Mouse (Mus musculus): ENCODE results near the gene Ptcd1. TPM values are rescaled to one million over a fixed set of nuclear protein-coding genes. Genes with fewer than 3 reads are reported as not detected.
A peak's percentile ranks its signal among the peaks of the same experiment; 100 is the strongest.
"Not testable (repeated sequence)": the region's sequence is repeated elsewhere in the genome, so short reads cannot be mapped to it uniquely, and the experiment has no call there.

The Ptcd1 gene
- 8.4 and 9.7 TPM in 2 replicates for polyA plus RNA-seq (2012; rRNA removed)

DNA sequence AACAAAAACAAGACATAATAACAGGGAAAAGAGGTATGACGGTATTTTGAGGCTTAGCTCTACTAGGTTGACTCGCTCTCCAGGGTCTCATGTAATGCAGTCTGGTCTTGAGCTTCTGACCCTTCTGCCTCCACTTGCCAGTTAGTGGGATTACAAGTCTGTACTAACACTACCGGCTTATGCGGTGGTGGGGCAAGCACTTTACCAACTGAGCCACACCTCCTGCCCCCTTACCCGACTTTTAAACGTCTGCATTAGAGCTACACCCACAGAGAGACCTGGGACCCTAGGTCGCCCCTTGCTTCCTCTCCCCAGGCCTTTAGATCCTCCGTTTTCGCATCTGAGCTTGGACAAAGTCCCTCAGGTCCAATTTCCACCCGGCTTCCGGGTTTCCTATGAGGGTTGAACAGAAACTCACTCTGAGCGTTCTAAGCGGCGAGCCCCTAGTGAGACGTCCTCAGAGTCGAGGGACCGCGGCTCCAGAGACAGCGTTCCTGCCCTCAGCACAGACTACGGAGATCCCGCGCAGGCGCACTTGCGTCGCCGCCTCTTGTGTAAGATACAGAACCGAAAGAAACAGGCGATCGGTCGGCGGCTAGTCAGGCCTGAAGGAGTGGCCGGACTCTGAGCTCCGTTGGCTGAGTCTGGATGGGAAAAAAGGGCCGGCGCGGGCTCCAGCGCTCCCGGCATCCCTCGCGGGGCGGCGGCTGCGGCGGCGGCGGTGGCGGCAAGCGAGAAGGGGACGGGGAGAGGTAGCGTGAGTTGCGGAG, at the start of gene Ptcd1, which contains the start of gene Cpsf4:
Gene Ptcd1 (minus strand): TSS at position 573 of the 770 bp plus-strand sequence.
Gene Cpsf4 (plus strand): TSS at position 678 of the 770 bp plus-strand sequence.
- Histone ChIP-seq H3K27me3 (ENCODE audit: control insufficient read depth, insufficient read depth, low read length) (no peaks in the 10 kb centered on the region), H3K36me3 (ENCODE audit: control insufficient read depth, insufficient read depth, low read length) (peaks cover 9% of the 10 kb centered on the region), H3K4me1 (ENCODE audit: control insufficient read depth, insufficient read depth, insufficient read length) (peaks cover 9% of the 10 kb centered on the region; the same call in 1 of the 2 replicates), H3K4me3 (ENCODE audit: extremely low read depth, insufficient read depth, insufficient read length) (peak within 1 kb of the TSS; percentile 84), H3K27ac (ENCODE audit: insufficient read depth, low read length) (peak within 1 kb of the TSS; percentile 70)
- peak; percentile 57 for TF ChIP-seq POLR2A (IDR thresholded peaks at IDR 0.05; ENCODE audit: low read depth, low read length)
- no peak for TF ChIP-seq CTCF (IDR thresholded peaks at IDR 0.05; ENCODE audit: extremely low read depth, insufficient read depth, insufficient read length, insufficient replicate concordance)
- peak; percentile 95 to 98 for DNase-seq (ENCODE audit: low read depth in 1 of 2, low spot score in 2 of 2)
- WGBS = under 1% methylated on average over 51 of the region's 51 CpGs

DNA sequence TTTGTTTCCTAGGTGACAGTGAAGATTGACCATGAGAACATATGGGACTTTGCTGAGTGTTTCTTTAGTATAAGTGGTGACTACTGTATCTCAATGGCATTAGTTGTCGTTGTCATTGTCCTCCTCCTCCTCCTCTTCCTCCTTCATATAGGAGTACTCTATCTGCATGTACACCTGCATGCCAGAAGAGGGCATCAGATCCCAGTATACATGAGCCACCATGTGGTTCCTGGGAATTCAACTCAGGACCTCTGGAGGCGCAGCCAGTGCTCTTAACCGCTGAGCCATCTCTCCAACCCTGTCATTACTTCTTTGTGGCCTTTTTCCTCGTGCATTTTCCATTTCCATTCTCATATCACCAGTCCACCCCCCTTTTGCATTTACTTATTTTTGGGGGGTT, 47.8 kb upstream of the Ptcd1 start:
- no peak for DNase-seq (ENCODE audit: low read depth in 1 of 2, low spot score in 2 of 2)
- Histone ChIP-seq H3K27ac (ENCODE audit: insufficient read depth, low read length) (no peak overlapping the region), H3K4me1 (ENCODE audit: control insufficient read depth, insufficient read depth, insufficient read length) (no peaks in the 10 kb centered on the region), H3K27me3 (ENCODE audit: control insufficient read depth, insufficient read depth, low read length) (no peaks in the 10 kb centered on the region), H3K36me3 (ENCODE audit: control insufficient read depth, insufficient read depth, low read length) (peaks cover 13% of the 10 kb centered on the region), H3K4me3 (ENCODE audit: extremely low read depth, insufficient read depth, insufficient read length) (no peak overlapping the region)
- no peak for TF ChIP-seq POLR2A (IDR thresholded peaks at IDR 0.05; ENCODE audit: low read depth, low read length)
- no peak for TF ChIP-seq CTCF (IDR thresholded peaks at IDR 0.05; ENCODE audit: extremely low read depth, insufficient read depth, insufficient read length, insufficient replicate concordance)
- WGBS = 82% methylated on average over 4 of the region's 4 CpGs

DNA sequence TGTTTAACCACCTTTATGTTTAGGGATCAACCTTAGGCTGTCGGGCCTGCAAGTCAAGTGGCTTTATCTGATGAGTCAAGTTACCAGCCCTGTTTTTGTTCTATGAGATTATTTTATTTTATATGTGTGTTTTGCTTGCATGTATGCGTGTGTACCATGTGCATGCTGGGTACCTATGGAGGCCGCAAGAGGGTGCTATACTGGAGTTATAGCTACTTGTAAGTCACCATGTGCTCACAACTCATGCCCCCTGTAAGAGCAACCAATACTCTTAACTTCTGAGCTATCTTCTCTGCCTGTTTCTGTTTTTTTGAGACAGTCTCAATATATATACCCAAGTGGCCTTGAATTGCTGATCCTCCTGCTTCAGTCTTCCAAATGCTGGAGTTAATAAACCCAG, 46.6 kb upstream of the Ptcd1 start:
- DNase-seq (ENCODE audit: low read depth in 1 of 2, low spot score in 2 of 2) = no peak
- no peak for TF ChIP-seq CTCF (IDR thresholded peaks at IDR 0.05; ENCODE audit: extremely low read depth, insufficient read depth, insufficient read length, insufficient replicate concordance)
- TF ChIP-seq POLR2A (IDR thresholded peaks at IDR 0.05; ENCODE audit: low read depth, low read length) = no peak
- peaks cover 9% of the 10 kb centered on the region for H3K36me3 ChIP-seq (ENCODE audit: control insufficient read depth, insufficient read depth, low read length)
- no peak overlapping the region for H3K4me3 ChIP-seq (ENCODE audit: extremely low read depth, insufficient read depth, insufficient read length)
- 95% methylated on average over 3 of the region's 3 CpGs for WGBS
- no peaks in the 10 kb centered on the region for H3K4me1 ChIP-seq (ENCODE audit: control insufficient read depth, insufficient read depth, insufficient read length)
- no peak overlapping the region for H3K27ac ChIP-seq (ENCODE audit: insufficient read depth, low read length)
- H3K27me3 ChIP-seq (ENCODE audit: control insufficient read depth, insufficient read depth, low read length) = no peaks in the 10 kb centered on the region

DNA sequence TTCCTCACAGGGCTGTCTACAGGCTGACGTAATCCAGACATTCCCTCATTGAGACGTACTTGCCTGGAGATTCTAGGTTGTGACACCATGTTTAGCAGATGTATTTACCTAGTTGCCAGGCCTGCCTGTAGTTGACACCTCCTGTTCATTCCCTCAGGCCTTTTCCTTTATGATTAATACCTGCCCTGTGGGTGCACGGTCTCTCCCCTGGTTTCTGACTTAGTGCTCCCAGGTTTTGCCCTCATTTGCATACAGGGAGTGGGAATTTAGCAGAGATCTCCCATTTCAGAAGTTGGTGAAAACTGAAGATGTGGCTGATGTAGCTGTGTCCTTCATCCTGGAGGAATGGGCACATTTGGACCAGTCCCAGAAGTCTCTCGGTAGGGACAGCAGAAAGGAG, 45.3 kb upstream of the Ptcd1 start:
- TF ChIP-seq POLR2A (IDR thresholded peaks at IDR 0.05; ENCODE audit: low read depth, low read length) (no peak), CTCF (IDR thresholded peaks at IDR 0.05; ENCODE audit: extremely low read depth, insufficient read depth, insufficient read length, insufficient replicate concordance) (no peak)
- H3K27me3 ChIP-seq (ENCODE audit: control insufficient read depth, insufficient read depth, low read length) = no peaks in the 10 kb centered on the region
- no peak overlapping the region for H3K27ac ChIP-seq (ENCODE audit: insufficient read depth, low read length)
- no peak for DNase-seq (ENCODE audit: low read depth in 1 of 2, low spot score in 2 of 2)
- no peak overlapping the region for H3K4me3 ChIP-seq (ENCODE audit: extremely low read depth, insufficient read depth, insufficient read length)
- peaks cover 5% of the 10 kb centered on the region for H3K36me3 ChIP-seq (ENCODE audit: control insufficient read depth, insufficient read depth, low read length)
- H3K4me1 ChIP-seq (ENCODE audit: control insufficient read depth, insufficient read depth, insufficient read length) = no peaks in the 10 kb centered on the region
- WGBS = 97% methylated on average over 4 of the region's 4 CpGs

DNA sequence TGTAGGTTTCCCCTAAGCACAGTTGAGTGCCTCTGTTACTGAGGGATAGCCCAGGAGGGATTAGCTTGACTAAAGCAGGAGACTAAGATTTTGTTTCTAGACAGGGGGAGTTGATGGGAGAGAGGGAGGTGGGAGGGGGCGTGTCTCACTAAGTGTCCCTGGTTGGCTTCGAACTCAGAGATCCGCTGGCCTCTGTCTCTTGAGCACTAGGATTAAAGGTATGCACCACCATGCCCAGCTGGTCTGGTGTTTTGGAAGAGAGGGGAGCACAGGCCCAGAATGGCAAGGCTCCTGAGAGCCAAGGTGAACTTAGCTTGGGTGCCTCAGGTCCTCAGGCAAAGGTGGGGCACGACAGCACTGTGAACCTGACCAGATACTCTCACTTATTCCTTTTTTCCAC, 44.4 kb upstream of the Ptcd1 start:
- TF ChIP-seq POLR2A (IDR thresholded peaks at IDR 0.05; ENCODE audit: low read depth, low read length) = no peak
- TF ChIP-seq CTCF (IDR thresholded peaks at IDR 0.05; ENCODE audit: extremely low read depth, insufficient read depth, insufficient read length, insufficient replicate concordance) = no peak
- WGBS = 89% methylated on average over 4 of the region's 4 CpGs
- H3K36me3 ChIP-seq (ENCODE audit: control insufficient read depth, insufficient read depth, low read length) = peaks cover 5% of the 10 kb centered on the region
- no peak for DNase-seq (ENCODE audit: low read depth in 1 of 2, low spot score in 2 of 2)
- no peaks in the 10 kb centered on the region for H3K4me1 ChIP-seq (ENCODE audit: control insufficient read depth, insufficient read depth, insufficient read length)
- H3K27ac ChIP-seq (ENCODE audit: insufficient read depth, low read length) = no peak overlapping the region
- H3K4me3 ChIP-seq (ENCODE audit: extremely low read depth, insufficient read depth, insufficient read length) = no peak overlapping the region
- no peaks in the 10 kb centered on the region for H3K27me3 ChIP-seq (ENCODE audit: control insufficient read depth, insufficient read depth, low read length)

DNA sequence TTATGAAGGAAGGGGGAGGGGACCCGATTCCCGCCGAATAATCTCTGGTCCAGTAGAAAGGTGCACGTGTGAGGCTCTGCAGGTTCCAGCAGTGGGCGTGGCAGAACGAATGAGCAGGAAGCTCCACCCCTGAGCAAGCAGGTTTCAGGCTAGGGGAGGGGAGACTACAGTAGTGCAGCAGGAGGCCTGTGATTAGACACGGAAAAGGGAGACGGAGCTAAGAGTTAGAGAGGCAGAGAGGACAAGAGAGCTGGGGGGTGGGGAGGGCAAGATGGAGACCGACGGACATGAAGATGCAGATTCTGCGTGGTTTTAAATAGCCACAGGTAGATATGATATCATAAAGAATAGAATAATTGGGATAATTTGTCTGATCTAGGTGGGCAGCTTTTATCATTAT, 41.5 kb upstream of the Ptcd1 start:
- not testable (repeated sequence) for H3K27ac ChIP-seq (ENCODE audit: insufficient read depth, low read length); H3K27me3 ChIP-seq (ENCODE audit: control insufficient read depth, insufficient read depth, low read length); H3K36me3 ChIP-seq (ENCODE audit: control insufficient read depth, insufficient read depth, low read length); H3K4me1 ChIP-seq (ENCODE audit: control insufficient read depth, insufficient read depth, insufficient read length); H3K4me3 ChIP-seq (ENCODE audit: extremely low read depth, insufficient read depth, insufficient read length); DNase-seq (ENCODE audit: low read depth in 1 of 2, low spot score in 2 of 2)
- 87% methylated on average over 11 of the region's 11 CpGs for WGBS

DNA sequence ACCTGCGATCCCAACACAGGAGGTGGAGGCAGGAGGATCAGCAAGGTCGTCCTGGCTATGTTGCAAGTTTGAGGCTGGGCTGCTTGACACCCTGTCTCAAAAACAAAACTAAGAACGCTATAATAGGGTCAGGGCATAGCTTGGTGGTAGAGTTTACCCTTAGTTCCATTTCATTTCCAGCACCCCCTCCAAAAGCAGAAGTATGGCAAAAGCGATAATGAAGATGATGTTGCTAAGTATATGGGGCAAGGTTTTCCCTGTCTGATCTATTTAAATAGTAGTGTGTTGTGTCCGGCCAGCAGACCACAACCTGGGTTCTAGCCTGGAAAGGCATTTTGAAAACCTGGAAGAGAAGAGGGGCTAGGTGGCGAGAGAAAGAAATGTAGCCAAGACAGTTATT, 41.0 kb upstream of the Ptcd1 start:
- Histone ChIP-seq H3K27ac (ENCODE audit: insufficient read depth, low read length) (no peak overlapping the region), H3K4me3 (ENCODE audit: extremely low read depth, insufficient read depth, insufficient read length) (no peak overlapping the region), H3K4me1 (ENCODE audit: control insufficient read depth, insufficient read depth, insufficient read length) (peaks cover 6% of the 10 kb centered on the region), H3K36me3 (ENCODE audit: control insufficient read depth, insufficient read depth, low read length) (peaks cover 5% of the 10 kb centered on the region), H3K27me3 (ENCODE audit: control insufficient read depth, insufficient read depth, low read length) (no peaks in the 10 kb centered on the region)
- 96% methylated on average over 6 of the region's 6 CpGs for WGBS
- TF ChIP-seq POLR2A (IDR thresholded peaks at IDR 0.05; ENCODE audit: low read depth, low read length) (no peak), CTCF (IDR thresholded peaks at IDR 0.05; ENCODE audit: extremely low read depth, insufficient read depth, insufficient read length, insufficient replicate concordance) (no peak)
- no peak for DNase-seq (ENCODE audit: low read depth in 1 of 2, low spot score in 2 of 2)
